Mouse (Mus musculus): ENCODE data around the gene Nxph4. TPM values are rescaled to one million over a fixed set of nuclear protein-coding genes. Genes with fewer than 3 reads are reported as not detected.
A peak's percentile ranks its signal among the peaks of the same experiment; 100 is the strongest.

Nxph4 gene
- polyA plus RNA-seq, 1 experiment from 2014 or later: not detected

GRCm38 (mm10) chr10:127575741-127576140 is 41.4 kb upstream of the Nxph4 start:
- no peak for ATAC-seq
- peaks cover 42% of the 10 kb centered on the region for H3K36me3 ChIP-seq (replicated peaks; ENCODE audit: insufficient read depth, low read length)

GRCm38 (mm10) chr10:127572281-127572680 is 37.9 kb upstream of the Nxph4 start:
- Histone ChIP-seq H3K4me2 (ENCODE audit: low read depth, low read length) (no peak overlapping the region), H3K4me3 (ENCODE audit: low read depth, low read length) (no peak overlapping the region), H3K9me3 (ENCODE audit: low read length) (no peaks in the 10 kb centered on the region), H3K9ac (replicated peaks) (no peak overlapping the region), H3K36me3 (replicated peaks; ENCODE audit: insufficient read depth, low read length) (peaks cover 36% of the 10 kb centered on the region), H3K27me3 (ENCODE audit: insufficient read depth, low read length) (no peaks in the 10 kb centered on the region), H3K27ac (ENCODE audit: low read depth) (no peak overlapping the region), H3K4me1 (ENCODE audit: insufficient read depth) (peaks cover 16% of the 10 kb centered on the region)
- no peak for ATAC-seq
- 73% methylated on average over 5 of the region's 5 CpGs for WGBS (ENCODE audit: insufficient replicate concordance)
- DNase-seq: no peak
- no peak for TF ChIP-seq CTCF (IDR thresholded peaks at IDR 0.05; ENCODE audit: low read depth)
- TF ChIP-seq EP300 (IDR thresholded peaks at IDR 0.05; ENCODE audit: low read depth): no peak

More at GRCm38 (mm10) chr10:127575741-127576140, 41.4 kb upstream of the Nxph4 start:
- Histone ChIP-seq H3K4me1 (ENCODE audit: insufficient read depth) (peaks cover 19% of the 10 kb centered on the region; the same call in 1 of the 2 replicates), H3K9me3 (ENCODE audit: low read length) (no peaks in the 10 kb centered on the region), H3K4me2 (ENCODE audit: low read depth, low read length) (no peak overlapping the region), H3K9ac (replicated peaks) (no peak overlapping the region), H3K4me3 (ENCODE audit: low read depth, low read length) (no peak overlapping the region), H3K27ac (ENCODE audit: low read depth) (no peak overlapping the region), H3K27me3 (ENCODE audit: insufficient read depth, low read length) (no peaks in the 10 kb centered on the region)
- 76% methylated on average over 7 of the region's 7 CpGs for WGBS (ENCODE audit: insufficient replicate concordance)
- TF ChIP-seq CTCF (IDR thresholded peaks at IDR 0.05; ENCODE audit: low read depth) (no peak), EP300 (IDR thresholded peaks at IDR 0.05; ENCODE audit: low read depth) (no peak)
- DNase-seq: no peak

GRCm38 (mm10) chr10:127570937-127571641 is 36.7 kb upstream of the Nxph4 start:
- no peak overlapping the region for H3K4me2 ChIP-seq (ENCODE audit: low read depth, low read length)
- peaks cover 9% of the 10 kb centered on the region for H3K4me1 ChIP-seq (ENCODE audit: insufficient read depth)
- DNase-seq (peak; percentile 37), ATAC-seq (peak; percentile 40)
- TF ChIP-seq EP300 (IDR thresholded peaks at IDR 0.05; ENCODE audit: low read depth) (no peak), CTCF (IDR thresholded peaks at IDR 0.05; ENCODE audit: low read depth) (no peak)
- peaks cover 37% of the 10 kb centered on the region for H3K36me3 ChIP-seq (replicated peaks; ENCODE audit: insufficient read depth, low read length)
- no peak overlapping the region for H3K9ac ChIP-seq (replicated peaks)
- WGBS (ENCODE audit: insufficient replicate concordance): 67% methylated on average over 17 of the region's 17 CpGs
- no peaks in the 10 kb centered on the region for H3K27me3 ChIP-seq (ENCODE audit: insufficient read depth, low read length)
- H3K9me3 ChIP-seq (ENCODE audit: low read length): no peaks in the 10 kb centered on the region
- H3K4me3 ChIP-seq (ENCODE audit: low read depth, low read length): no peak overlapping the region
- H3K27ac ChIP-seq (ENCODE audit: low read depth): peak overlapping the region; percentile 40

GRCm38 (mm10) chr10:127570384-127570783 is 36.0 kb upstream of the Nxph4 start:
- H3K9me3 ChIP-seq (ENCODE audit: low read length): no peaks in the 10 kb centered on the region
- H3K27ac ChIP-seq (ENCODE audit: low read depth): peak overlapping the region; percentile 64; the same call in 1 of the 2 replicates
- no peaks in the 10 kb centered on the region for H3K27me3 ChIP-seq (ENCODE audit: insufficient read depth, low read length)
- ATAC-seq (peak; percentile 82), DNase-seq (no peak)
- TF ChIP-seq CTCF (IDR thresholded peaks at IDR 0.05; ENCODE audit: low read depth) (no peak), EP300 (IDR thresholded peaks at IDR 0.05; ENCODE audit: low read depth) (no peak; the same call in 1 of the 2 replicates)
- H3K4me2 ChIP-seq (ENCODE audit: low read depth, low read length): no peak overlapping the region
- H3K9ac ChIP-seq (replicated peaks): no peak overlapping the region
- H3K36me3 ChIP-seq (replicated peaks; ENCODE audit: insufficient read depth, low read length): peaks cover 35% of the 10 kb centered on the region
- 45% methylated on average over 6 of the region's 6 CpGs for WGBS (ENCODE audit: insufficient replicate concordance)
- H3K4me1 ChIP-seq (ENCODE audit: insufficient read depth): peaks cover 9% of the 10 kb centered on the region
- H3K4me3 ChIP-seq (ENCODE audit: low read depth, low read length): no peak overlapping the region

GRCm38 (mm10) chr10:127569450-127569849 is 35.1 kb upstream of the Nxph4 start:
- H3K4me2 ChIP-seq (ENCODE audit: low read depth, low read length): no peak overlapping the region
- H3K27me3 ChIP-seq (ENCODE audit: insufficient read depth, low read length): no peaks in the 10 kb centered on the region
- H3K4me1 ChIP-seq (ENCODE audit: insufficient read depth): peaks cover 9% of the 10 kb centered on the region
- H3K4me3 ChIP-seq (ENCODE audit: low read depth, low read length): no peak overlapping the region
- peaks cover 28% of the 10 kb centered on the region for H3K36me3 ChIP-seq (replicated peaks; ENCODE audit: insufficient read depth, low read length)
- H3K9ac ChIP-seq (replicated peaks): no peak overlapping the region
- no peak overlapping the region for H3K27ac ChIP-seq (ENCODE audit: low read depth)
- no peaks in the 10 kb centered on the region for H3K9me3 ChIP-seq (ENCODE audit: low read length)
- ATAC-seq (no peak), DNase-seq (peak; percentile 78)
- 12% methylated on average over 3 of the region's 3 CpGs for WGBS (ENCODE audit: insufficient replicate concordance)
- TF ChIP-seq CTCF (IDR thresholded peaks at IDR 0.05; ENCODE audit: low read depth) (peak; percentile 86), EP300 (IDR thresholded peaks at IDR 0.05; ENCODE audit: low read depth) (no peak)

- Histone ChIP-seq H3K27ac (ENCODE audit: low read depth) (no peak overlapping the region), H3K4me2 (ENCODE audit: low read depth, low read length) (no peak overlapping the region), H3K4me1 (ENCODE audit: insufficient read depth) (peaks cover 9% of the 10 kb centered on the region), H3K36me3 (replicated peaks; ENCODE audit: insufficient read depth, low read length) (peaks cover 26% of the 10 kb centered on the region), H3K4me3 (ENCODE audit: low read depth, low read length) (no peak overlapping the region), H3K9me3 (ENCODE audit: low read length) (no peaks in the 10 kb centered on the region), H3K27me3 (ENCODE audit: insufficient read depth, low read length) (no peaks in the 10 kb centered on the region), H3K9ac (replicated peaks) (no peak overlapping the region)
- TF ChIP-seq CTCF (IDR thresholded peaks at IDR 0.05; ENCODE audit: low read depth) (no peak), EP300 (IDR thresholded peaks at IDR 0.05; ENCODE audit: low read depth) (no peak)
- ATAC-seq: no peak
- DNase-seq: no peak
- WGBS (ENCODE audit: insufficient replicate concordance): 85% methylated on average over 28 of the region's 28 CpGs
Observed at GRCm38 (mm10) chr10:127566553-127567326, 32.4 kb upstream of the Nxph4 start.
